Mouse (Mus musculus): ENCODE data around the gene Zfp263.

GRCm38 (mm10) chr16:3714731-3715130 is 29.2 kb upstream of the Zfp263 start:
- no peak for TF ChIP-seq CTCF (IDR thresholded peaks at IDR 0.05; ENCODE audit: low read depth, low read length)
- no peak for TF ChIP-seq GATA1 (IDR thresholded peaks at IDR 0.05; ENCODE audit: borderline replicate concordance, low read length)
- no peak for TF ChIP-seq TAL1 (conservative IDR thresholded peaks at IDR 0.05; ENCODE audit: low read depth, low read length)
- TF ChIP-seq GATA2 (IDR thresholded peaks at IDR 0.05; ENCODE audit: borderline replicate concordance, low read depth, low read length): no peak

Measured in G1E (cell line).